Mouse (Mus musculus) forebrain, embryonic 13.5 days (tissue): ENCODE data around the gene Obscn. TPM values are rescaled to one million over a fixed set of nuclear protein-coding genes. Genes with fewer than 3 reads are reported as not detected.

Experiments
- ATAC-seq: fragments of 200-750 bp; cut with Nextera tagmentation; 2 replicates; pipeline ENCODE4 v1.8.0; 2017
- H3K27ac ChIP-seq: fragments of 300-500 bp; sonication (generic); 2 replicates; pipeline ENCODE4 v1.5.1; 2015; ENCODE audit warnings: inconsistent platforms, mild to moderate bottlenecking, moderate library complexity
- H3K27me3 ChIP-seq: fragments of 300-500 bp; sonication (generic); 2 replicates; pipeline ENCODE4 v1.6.1; 2015; ENCODE audit warnings: mild to moderate bottlenecking, inconsistent platforms
- H3K36me3 ChIP-seq: fragments of 300-500 bp; sonication (generic); 2 replicates; pipeline ENCODE4 v1.6.1; 2015; ENCODE audit warnings: mild to moderate bottlenecking, inconsistent platforms; ENCODE audit not compliant: poor library complexity, severe bottlenecking
- H3K4me1 ChIP-seq: fragments of 300-500 bp; sonication (generic); 2 replicates; pipeline ENCODE4 v1.6.1; 2015; ENCODE audit warnings: inconsistent platforms
- H3K4me2 ChIP-seq: fragments of 300-500 bp; sonication (generic); 2 replicates; pipeline ENCODE4 v1.6.1; 2015; ENCODE audit warnings: inconsistent platforms, mild to moderate bottlenecking, moderate library complexity
- H3K4me3 ChIP-seq: fragments of 300-500 bp; sonication (generic); 2 replicates; pipeline ENCODE4 v1.5.1; 2015; ENCODE audit warnings: mild to moderate bottlenecking, inconsistent platforms
- H3K9ac ChIP-seq: fragments of 300-500 bp; sonication (generic); 2 replicates; pipeline ENCODE4 v1.6.1; 2015; ENCODE audit warnings: mild to moderate bottlenecking, inconsistent platforms
- H3K9me3 ChIP-seq: fragments of 300-500 bp; sonication (generic); replicated peaks from 2 replicates; pipeline ENCODE4 v1.6.1; 2016; ENCODE audit warnings: inconsistent platforms
- WGBS: fragments of 180-500 bp; shearing (Covaris S2); methylation state at CpG from one replicate; pipeline ENCODE4 v1.1.7; 2015; 5-methylcytosine and 5-hydroxymethylcytosine counted together
- polyA plus RNA-seq: library from polyadenylated mRNA; unstranded; fragments of >200 nt; fragmentation: Nextera tagmentation; extraction: Ambion mirVana; gene quantifications from 2 replicates; pipeline ENCODE4 v1.2.1, GENCODE M21; 2015

Gene Obscn
- polyA plus RNA-seq, 1 experiment from 2014 or later = 0.04 TPM

DNA sequence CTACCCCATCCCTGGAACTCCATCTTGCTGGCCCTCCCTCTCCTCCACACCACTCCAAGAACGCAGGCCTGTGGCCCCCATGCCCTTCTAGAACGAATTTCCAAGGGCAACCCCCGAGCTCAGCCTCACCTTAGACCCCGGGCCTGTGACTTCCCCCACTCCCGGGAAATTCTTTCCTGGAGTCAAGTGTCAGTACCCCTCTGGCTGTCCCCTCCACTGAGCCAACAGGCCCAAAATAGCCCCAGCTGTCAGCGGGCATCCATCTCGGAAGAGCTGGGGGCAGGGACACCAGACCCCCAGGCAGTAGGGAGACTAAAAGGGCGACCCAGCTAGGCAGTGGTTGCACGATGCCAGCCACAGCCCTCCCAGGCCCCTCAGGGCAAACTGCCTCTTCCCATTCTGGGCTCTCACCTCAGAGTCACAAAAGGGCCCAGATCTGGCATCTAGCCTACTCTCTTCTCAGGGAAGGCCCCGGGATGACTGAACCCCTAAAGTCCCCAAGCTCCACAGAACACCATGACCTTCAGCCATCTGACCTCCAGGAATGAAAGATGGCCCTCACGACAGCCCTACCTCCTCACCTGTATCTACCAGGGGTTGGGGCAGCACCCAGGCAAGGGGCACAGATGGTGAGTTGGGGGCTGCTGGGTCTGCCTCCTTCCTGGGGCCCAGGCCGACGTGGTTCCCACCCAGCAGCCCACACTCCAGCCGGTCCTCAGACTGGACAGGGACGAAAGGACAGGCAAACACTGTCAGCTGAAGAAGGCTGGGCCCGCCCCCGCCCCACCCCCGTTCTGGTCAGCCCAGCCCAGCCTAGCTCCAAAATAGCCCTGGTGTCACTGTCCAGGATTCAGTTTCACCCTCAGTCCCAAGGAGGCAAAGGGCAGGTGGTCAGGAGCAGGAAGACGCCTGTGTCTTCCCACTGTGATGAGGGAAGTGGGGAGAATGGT, 2.6 kb upstream of the Obscn start:
- ATAC-seq = no peak
- H3K4me3 ChIP-seq = no peak overlapping the region
- H3K9ac ChIP-seq = no peak overlapping the region
- WGBS = 75% methylated on average over 19 of the region's 19 CpGs
- no peaks in the 10 kb centered on the region for H3K9me3 ChIP-seq
- peaks cover 48% of the 10 kb centered on the region for H3K27me3 ChIP-seq
- no peak overlapping the region for H3K4me2 ChIP-seq
- H3K36me3 ChIP-seq = no peaks in the 10 kb centered on the region
- no peak overlapping the region for H3K27ac ChIP-seq
- peaks cover 17% of the 10 kb centered on the region for H3K4me1 ChIP-seq

DNA sequence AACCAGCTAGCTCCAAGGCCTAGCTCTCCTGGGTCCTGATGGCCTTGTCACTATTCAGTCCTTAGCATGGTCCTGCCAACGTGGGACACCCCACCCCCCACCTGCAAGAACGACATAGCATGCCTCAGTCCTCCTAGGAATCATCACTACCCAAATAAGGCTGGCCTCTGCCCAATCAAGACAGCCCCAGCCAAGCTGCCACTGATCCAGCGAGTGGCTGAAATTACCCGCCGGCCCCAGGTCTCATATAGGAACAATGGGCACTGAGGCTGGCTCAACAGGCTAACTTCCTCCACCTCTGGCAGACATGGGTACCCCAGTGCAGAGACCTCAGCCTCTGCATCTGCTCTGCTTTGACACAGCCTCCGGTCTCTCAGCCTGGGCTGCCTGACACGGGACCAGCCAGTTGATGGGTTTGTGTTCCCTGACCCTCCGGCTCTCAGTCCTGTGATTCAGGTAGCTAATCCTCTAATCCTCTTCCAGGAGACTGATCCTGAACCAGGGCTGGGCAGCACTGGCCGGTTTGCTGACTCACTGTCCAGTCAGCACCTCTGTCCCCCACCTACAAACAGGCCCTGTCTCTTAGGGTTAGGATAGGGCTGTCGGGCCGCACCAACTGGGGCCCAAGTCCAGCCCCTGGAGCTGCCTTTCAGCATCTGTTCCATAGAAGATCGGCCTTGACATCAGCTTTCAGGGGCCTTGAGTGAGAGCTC, 948 bp upstream of the Obscn start:
- H3K4me3 ChIP-seq = no peak overlapping the region
- H3K27ac ChIP-seq = no peak overlapping the region
- no peak overlapping the region for H3K4me2 ChIP-seq
- no peaks in the 10 kb centered on the region for H3K36me3 ChIP-seq
- no peak overlapping the region for H3K9ac ChIP-seq
- peaks cover 65% of the 10 kb centered on the region for H3K27me3 ChIP-seq
- no peaks in the 10 kb centered on the region for H3K9me3 ChIP-seq
- ATAC-seq = no peak
- 47% methylated on average over 12 of the region's 12 CpGs for WGBS
- H3K4me1 ChIP-seq = peaks cover 17% of the 10 kb centered on the region

DNA sequence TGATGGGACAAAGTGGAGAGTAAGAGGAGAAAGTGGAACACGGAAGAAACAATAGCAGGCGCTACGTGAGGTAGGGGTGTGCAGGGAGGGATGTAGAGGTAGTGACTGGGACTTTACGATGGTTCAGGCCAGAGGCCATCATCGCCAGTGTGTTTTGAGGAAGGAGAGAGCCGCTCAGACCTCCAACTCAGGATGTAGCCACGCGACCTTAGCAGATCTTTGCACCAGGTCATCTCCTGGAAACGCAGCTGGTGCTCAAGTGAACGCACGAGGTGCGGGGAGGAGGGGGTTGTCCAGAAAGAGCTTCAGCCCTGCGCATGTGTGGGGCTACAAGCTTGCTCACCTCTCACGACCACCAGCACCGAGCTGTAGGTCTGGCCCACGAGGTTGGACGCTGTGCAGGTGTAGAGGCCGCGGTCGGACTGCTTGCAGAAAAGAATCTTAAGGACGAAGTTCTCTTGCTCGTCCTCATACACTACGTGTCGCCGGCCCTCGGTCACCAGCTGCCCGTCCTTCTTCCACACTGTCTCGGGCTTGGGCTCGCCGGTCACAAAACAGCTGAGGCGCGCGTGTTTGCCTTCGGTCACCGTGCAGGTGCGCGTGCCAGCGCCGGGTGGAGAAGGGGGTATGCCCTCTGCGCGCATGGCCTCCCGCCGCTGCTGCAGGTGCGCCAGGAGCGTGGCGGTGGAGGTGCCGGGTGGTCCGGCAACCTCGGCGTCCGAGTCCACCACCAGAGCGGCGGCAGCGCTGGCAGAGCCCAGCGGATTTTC, 966 bp downstream of the Obscn start:
- peaks cover 67% of the 10 kb centered on the region for H3K27me3 ChIP-seq
- WGBS = 5% methylated on average over 55 of the region's 55 CpGs
- no peaks in the 10 kb centered on the region for H3K36me3 ChIP-seq
- H3K4me2 ChIP-seq = peak overlapping the region; percentile 50
- no peak overlapping the region for H3K27ac ChIP-seq
- peak overlapping the region; percentile 23 for H3K4me3 ChIP-seq
- no peaks in the 10 kb centered on the region for H3K9me3 ChIP-seq
- H3K9ac ChIP-seq = no peak overlapping the region
- peaks cover 13% of the 10 kb centered on the region for H3K4me1 ChIP-seq
- ATAC-seq = no peak

DNA sequence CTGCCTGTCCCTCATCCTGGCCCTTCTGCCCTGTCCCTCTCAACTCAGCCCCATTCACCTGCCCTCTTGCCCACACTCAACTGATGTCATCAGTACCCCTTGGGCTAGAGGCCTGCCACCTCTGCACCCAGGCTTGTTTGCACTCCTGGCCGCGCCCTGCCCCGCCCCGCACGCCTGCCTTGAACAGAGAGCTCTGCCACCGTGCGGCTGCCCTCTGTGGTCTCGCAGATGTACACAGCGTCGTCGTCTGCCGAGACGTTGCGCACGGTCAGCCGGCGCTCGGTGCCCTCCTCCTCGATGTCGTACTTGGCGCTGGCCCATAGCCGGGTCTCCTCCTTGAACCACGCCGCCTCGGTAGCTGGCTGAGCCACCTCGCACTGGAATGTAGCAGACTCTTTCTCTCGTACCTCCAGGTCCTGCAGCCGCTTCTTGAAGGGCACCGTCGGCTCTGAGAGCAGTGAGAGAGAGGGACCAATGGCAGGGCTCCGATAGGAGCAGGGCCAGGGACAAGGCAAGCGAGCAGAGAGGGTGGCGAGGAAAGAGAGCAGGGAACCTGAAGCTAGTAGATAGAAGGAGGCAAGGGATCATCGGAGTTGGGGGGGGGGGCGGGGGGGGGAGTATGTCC, 1.7 kb downstream of the Obscn start:
- no peak for ATAC-seq
- peak overlapping the region; percentile 15 for H3K4me3 ChIP-seq
- H3K4me1 ChIP-seq = peaks cover 13% of the 10 kb centered on the region
- peak overlapping the region; percentile 33 for H3K4me2 ChIP-seq
- no peak overlapping the region for H3K27ac ChIP-seq
- 10% methylated on average over 34 of the region's 35 CpGs for WGBS
- no peaks in the 10 kb centered on the region for H3K9me3 ChIP-seq
- no peaks in the 10 kb centered on the region for H3K36me3 ChIP-seq
- peaks cover 67% of the 10 kb centered on the region for H3K27me3 ChIP-seq
- H3K9ac ChIP-seq = no peak overlapping the region

DNA sequence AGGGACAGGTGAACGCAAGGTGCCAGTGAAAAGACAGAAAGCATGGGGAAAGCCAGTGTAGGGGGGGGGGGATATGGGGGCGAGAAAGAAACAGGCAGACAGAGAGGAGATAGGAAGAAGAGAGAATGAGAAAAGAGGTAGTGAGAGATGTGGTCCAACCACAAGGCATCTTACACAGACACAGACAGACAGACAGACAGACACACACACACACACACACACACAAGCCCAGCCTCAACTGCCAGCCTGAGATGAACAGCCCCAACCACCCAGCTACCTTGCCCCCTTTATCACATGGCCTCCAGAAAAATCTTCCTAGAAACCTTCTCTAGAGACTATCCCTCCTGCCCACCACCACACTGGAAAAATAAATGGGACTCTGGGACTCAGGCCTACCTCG, 4.1 kb downstream of the Obscn start:
- Histone ChIP-seq H3K27ac (no peak overlapping the region), H3K36me3 (no peaks in the 10 kb centered on the region), H3K27me3 (peaks cover 51% of the 10 kb centered on the region), H3K9me3 (no peaks in the 10 kb centered on the region), H3K4me1 (peaks cover 13% of the 10 kb centered on the region), H3K9ac (no peak overlapping the region), H3K4me3 (no peak overlapping the region), H3K4me2 (no peak overlapping the region)
- ATAC-seq = no peak
- WGBS = 87% methylated on average over 2 of the region's 3 CpGs

DNA sequence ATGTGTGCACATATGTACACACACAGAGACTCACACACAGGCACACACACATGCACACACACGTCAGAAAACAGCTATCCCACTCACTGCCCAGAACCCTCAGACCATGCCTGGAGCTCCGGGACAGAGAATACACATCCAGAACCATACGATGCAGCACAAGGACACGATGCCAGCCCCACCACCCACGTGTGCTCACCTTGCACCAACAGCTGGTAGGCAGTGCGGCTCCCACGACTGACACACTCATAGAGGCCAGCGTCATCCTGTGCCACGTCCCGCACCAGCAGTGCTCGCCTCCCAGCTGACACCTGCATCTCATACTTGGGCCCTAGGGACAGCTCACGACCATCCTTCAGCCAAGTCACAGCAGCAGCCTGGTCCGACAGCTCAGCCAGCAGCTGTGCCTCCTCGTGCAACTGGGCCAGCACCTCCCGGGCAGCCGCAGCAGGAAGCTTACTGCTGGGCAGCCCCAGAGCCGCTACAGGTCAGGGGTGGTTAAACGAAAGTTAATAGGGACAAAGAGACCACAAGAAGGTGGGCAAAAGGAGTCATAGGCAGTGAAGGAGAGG, 4.8 kb downstream of the Obscn start:
- Histone ChIP-seq H3K36me3 (no peaks in the 10 kb centered on the region), H3K4me3 (no peak overlapping the region), H3K27me3 (peaks cover 44% of the 10 kb centered on the region), H3K4me2 (no peak overlapping the region), H3K9ac (no peak overlapping the region), H3K4me1 (peaks cover 13% of the 10 kb centered on the region), H3K27ac (no peak overlapping the region), H3K9me3 (no peaks in the 10 kb centered on the region)
- no peak for ATAC-seq
- 68% methylated on average over 18 of the region's 18 CpGs for WGBS

DNA sequence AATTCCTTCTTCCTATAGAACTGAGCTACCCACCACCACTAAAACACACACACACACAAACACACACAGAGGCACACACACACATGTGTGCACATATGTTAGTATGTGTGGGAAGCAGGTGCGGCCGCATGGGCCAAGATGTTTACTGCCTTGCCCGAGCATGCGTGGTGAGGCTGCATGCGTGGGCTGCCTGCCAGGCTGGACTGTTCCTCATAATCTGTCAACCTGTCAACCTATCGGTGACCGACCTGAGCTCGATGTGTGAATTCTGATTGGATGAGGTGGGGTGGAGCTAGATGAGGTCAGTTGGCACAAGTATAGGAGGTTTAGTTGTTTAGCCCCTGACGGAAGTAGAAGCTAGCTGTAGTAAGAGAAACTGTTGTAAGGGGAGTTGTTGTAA, 5.4 kb downstream of the Obscn start:
- Histone ChIP-seq H3K36me3 (no peaks in the 10 kb centered on the region), H3K27me3 (peaks cover 38% of the 10 kb centered on the region), H3K4me1 (peaks cover 10% of the 10 kb centered on the region), H3K9ac (no peak overlapping the region), H3K27ac (no peak overlapping the region), H3K4me3 (no peak overlapping the region), H3K4me2 (no peak overlapping the region), H3K9me3 (no peaks in the 10 kb centered on the region)
- no peak for ATAC-seq
- WGBS = 87% methylated on average over 9 of the region's 9 CpGs

DNA sequence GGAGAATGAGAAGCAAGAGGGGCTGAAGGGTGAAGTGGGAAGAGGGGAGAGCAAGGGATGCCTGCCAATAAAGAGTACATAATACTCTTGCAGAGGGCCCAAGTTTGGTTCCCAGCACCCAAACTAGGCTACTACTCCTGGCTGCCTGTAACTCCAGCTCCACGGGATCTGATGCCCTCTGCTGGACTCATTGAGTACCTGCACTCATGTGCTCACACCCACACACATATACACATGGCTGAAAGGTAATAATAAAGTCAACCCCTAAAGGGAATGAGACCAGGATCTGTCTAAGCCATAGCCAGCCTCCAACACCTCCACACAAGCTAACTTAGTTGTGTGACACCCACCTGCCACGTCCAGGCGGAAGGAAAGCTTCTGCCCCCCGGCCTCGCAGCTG, 30.3 kb downstream of the Obscn start:
- 99% methylated on average over 5 of the region's 5 CpGs for WGBS
- no peaks in the 10 kb centered on the region; the same call in 1 of the 2 replicates for H3K9me3 ChIP-seq
- no peak for ATAC-seq

DNA sequence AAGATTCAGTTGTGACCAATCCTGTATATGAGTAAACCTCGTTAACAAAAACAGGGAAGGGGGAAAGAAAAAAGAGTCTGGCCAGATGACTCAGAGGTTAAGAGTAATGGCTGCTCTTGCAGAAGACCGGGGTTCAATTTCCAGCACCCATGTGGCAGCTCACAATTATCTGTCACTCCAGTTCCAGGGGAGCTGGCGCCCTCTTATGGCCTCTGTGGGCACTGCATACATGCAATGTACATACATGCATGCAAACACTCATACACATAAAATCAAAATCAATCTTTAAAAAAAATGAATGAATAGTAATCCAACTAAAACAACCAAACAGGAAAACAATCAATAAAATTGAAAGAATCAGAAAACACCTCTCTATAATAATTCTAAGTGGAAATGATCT, 33.9 kb downstream of the Obscn start:
- H3K9me3 ChIP-seq = no peaks in the 10 kb centered on the region; the same call in 1 of the 2 replicates
- ATAC-seq = no peak
- H3K27ac ChIP-seq = no peak overlapping the region
- H3K4me3 ChIP-seq = no peak overlapping the region
- H3K4me1 ChIP-seq = no peaks in the 10 kb centered on the region
- no peak overlapping the region for H3K9ac ChIP-seq
- no peak overlapping the region for H3K4me2 ChIP-seq
- no peaks in the 10 kb centered on the region for H3K27me3 ChIP-seq
- H3K36me3 ChIP-seq = no peaks in the 10 kb centered on the region
- WGBS = 70% methylated on average over 3 of the region's 3 CpGs

More for the DNA sequence above, 30.3 kb downstream of the Obscn start:
- Histone ChIP-seq H3K4me3 (no peak overlapping the region), H3K9ac (no peak overlapping the region), H3K27ac (no peak overlapping the region), H3K36me3 (no peaks in the 10 kb centered on the region), H3K4me2 (no peak overlapping the region), H3K4me1 (no peaks in the 10 kb centered on the region), H3K27me3 (no peaks in the 10 kb centered on the region)

DNA sequence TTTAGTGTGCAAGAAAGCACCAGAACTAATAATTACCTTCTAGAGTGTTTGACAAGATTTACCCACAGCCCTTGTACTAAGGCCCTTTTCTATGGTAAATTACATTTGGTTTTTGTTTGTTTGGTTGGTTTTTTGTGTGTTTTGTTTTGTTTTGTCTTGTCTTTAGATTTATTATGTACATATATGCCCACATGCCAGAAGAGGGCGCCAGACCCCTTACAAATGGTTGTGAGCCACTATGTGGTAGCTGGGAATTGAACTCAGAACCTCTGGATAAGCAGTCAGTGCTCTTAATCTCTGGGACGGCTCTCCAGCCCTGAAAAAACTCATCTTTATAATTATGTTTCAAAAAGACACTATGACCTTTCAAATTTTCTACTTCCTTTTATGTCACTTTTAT, 37.9 kb downstream of the Obscn start:
- Histone ChIP-seq H3K4me2 (no peak overlapping the region), H3K4me1 (no peaks in the 10 kb centered on the region), H3K36me3 (no peaks in the 10 kb centered on the region), H3K4me3 (no peak overlapping the region), H3K27ac (no peak overlapping the region), H3K27me3 (no peaks in the 10 kb centered on the region), H3K9me3 (no peaks in the 10 kb centered on the region; the same call in 1 of the 2 replicates), H3K9ac (no peak overlapping the region)
- no peak for ATAC-seq
- WGBS = 18% methylated on average over 2 of the region's 2 CpGs

DNA sequence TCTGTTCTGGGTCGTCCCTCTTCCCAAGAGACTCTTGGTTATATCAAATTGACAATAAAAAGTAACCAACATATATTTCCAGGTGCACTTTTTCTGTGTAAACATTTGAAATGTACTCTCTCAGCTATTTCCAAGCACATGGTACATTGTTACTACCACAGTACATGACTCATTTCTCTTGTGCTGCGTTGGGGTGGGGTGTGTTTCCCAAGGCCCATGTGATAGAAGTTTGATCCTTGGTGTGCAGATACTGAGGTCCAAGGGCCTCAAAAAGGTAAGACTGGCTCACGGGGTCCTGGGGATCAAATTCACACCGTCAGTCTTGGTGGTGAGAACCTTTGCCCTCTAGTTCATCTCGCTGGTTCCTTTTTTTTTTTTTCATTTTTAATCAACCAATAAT, 38.4 kb downstream of the Obscn start:
- Histone ChIP-seq H3K9ac (no peak overlapping the region), H3K4me3 (no peak overlapping the region), H3K4me1 (no peaks in the 10 kb centered on the region), H3K4me2 (no peak overlapping the region), H3K27ac (no peak overlapping the region), H3K9me3 (no peaks in the 10 kb centered on the region; the same call in 1 of the 2 replicates), H3K36me3 (no peaks in the 10 kb centered on the region), H3K27me3 (no peaks in the 10 kb centered on the region)
- 71% methylated on average over 5 of the region's 5 CpGs for WGBS
- no peak for ATAC-seq
